Mouse (Mus musculus): ENCODE measurements at regions not wholly inside any gene's neighbourhood (a gene's known extent, or its start where the extent isn't known, plus 50 kb on each side); places are given as distances from the start of the nearest gene placed in this dataset.

DNA sequence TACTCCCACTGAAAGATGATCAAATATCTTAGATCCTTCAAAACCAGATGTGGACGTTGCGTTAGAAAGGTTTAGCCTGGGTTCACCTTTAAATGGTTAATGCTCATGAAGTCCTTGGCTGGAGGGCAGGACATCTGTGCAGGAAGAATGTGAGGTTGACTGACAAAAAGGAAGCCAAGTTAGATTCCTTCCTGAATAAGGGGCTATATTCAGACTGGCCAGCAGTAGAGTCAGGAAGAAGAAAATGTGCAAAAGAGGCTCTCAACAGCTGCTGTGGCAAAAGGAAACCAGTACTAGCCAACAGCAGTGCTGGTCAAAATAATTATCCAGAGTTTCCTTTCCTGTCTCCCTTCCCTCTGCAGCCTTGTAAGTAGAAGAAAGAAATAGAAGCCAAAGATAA lies 582.0 kb upstream of the Marcks start:
- in situ Hi-C loops (cut with MboI, MseI): no loop called here

DNA sequence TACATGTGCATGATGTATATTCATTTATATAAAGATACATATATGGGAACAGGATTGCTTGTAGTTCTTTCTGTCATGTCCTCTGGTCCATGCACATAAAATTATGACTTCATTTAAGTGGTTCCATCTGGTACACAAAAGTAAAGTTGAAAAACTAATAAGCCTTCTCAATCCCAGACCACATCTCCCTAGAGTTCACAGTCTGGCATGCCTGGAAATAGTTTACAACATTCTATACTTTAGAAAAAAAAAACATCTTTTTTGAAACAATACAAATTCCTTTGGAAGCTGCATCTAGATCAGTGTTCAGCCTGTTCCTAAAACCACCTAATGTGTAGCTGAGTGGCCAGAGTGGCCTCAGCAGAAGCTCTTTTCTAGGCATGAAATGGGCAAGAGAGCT lies 578.2 kb upstream of the Marcks start:
- in situ Hi-C loops (cut with MboI, MseI): no loop called here

DNA sequence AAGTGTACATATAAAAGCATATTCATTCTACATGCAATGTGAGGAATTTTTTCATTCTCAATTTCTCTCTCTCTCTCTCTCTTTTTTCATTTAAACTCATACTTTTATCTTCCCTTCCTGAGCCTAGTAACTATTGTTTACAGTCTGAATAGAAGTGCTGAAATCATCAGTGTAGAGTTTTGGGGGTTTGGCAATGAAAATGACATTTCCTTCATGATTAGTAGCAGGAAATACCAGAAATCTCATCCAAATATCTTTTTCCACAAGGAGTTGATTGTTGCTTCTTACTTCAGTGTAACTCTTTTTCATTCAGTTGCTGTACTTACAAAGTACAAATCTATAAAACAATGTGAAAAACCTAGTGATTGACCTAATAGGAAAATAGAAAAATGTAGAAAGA lies 572.7 kb upstream of the Marcks start:
- in situ Hi-C loops (cut with MboI, MseI): no loop called here

DNA sequence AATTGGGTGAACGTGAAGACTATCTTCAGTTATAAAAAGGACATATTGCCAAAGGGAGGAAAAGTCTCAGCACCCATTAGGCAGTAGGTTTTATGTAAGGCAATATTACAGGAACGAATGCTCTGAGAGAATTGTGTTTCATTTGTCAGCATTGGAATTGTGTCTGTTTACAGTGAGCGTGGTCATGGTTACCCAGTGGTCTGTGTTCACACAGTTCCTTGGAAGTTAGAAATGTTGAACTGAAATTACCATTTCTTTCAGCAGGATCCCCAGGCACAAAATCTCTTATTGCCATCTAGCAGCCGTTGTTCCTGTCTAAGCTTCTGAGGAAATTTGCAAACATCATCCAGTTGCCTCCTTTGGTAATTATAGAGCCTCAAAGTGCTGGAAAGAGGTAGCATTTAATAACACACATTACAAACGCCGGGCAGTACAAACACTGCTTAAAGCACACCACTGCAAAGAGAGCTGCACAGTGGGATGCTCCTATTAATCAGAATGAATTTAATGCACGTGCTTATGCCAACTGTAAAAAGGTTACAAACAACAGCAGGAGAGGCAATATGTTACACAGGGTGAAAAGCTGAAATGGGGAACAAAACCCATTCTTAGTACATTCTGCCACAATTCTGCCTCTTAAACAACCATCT lies 555.4 kb upstream of the Marcks start:
- in situ Hi-C loops (cut with MboI, MseI): no loop called here

DNA sequence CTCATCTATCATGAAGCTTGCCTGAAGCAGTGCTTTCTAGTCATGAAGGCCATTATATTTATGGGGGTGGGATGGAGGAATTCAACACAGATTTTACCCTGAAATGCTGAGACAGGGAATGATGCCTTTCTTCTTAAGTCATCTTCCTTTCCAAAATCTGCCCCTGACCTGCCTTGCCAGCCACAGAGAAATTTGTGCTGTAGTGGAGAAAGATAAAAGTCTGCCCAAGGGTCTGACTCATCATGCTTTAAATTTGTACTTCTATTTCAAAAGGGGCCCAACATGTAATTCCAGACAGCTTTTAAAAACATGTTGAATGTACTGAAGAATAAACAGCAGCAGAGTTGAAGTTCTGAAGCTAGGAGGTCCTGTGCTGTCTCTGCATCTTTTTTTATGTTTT lies 554.1 kb upstream of the Marcks start:
- in situ Hi-C loops (cut with MboI, MseI): no loop called here

DNA sequence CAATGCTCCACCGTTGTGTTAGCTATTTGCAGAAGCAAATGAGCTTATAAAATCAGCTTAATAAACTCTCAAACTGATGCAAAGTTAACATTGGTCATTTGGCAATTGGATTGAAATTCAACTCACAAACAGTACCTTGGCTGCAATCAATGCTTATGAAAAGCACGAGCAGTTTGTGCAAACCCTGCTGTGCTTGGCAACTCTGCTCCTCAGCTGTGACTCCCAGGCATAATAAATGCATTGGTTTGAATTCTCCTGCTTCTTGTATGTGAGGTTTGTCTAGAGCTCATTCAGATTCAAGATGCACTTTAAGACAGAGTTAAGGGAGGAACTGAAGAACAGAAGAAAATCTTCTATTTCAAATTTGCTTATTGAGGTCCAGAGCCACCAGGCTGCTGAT lies 553.2 kb upstream of the Marcks start:
- in situ Hi-C loops (cut with MboI, MseI): no loop called here

DNA sequence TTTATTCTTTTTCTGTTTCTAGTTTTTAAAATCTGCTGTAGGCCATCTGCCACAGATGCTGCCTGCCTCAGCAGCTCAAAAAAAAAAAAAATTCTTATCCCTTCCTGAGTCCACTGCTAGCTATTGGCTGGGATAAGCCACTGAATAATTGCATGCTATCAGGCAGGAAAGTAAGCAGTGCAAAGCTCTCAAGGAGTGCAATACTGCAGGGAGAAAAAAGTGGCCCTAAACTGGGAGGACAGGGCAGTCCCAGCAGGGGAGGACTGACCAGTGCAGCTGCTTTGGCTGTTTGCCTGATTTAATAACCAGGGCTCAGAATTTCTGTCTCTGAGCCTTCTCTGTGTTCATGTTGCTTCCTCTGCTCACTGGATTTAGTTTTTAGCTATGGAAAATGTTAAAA lies 544.4 kb upstream of the Marcks start:
- in situ Hi-C loops (cut with MboI, MseI): loop anchor here (5.0 kb wide), 1 partner anchor 71 kb away; no protein-coding TSS in a partner anchor

DNA sequence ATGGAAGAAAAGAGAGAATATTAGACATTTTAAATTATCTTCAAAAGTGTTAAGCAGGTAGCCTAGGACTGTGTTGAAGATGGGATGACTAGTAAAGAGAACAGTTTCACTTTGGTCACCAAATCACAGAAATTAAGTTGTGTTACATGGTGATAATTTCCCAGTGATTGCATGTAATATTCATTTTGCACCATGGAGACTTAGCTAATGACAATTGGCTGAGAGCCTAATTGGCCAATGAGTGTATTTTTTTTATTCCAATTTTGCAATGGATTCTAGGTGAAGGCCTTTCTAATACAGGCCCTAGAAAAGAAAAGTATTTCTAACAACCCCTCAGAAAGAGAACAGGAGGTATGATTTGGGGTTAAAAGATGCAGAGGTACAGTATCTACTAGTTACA lies 541.9 kb upstream of the Marcks start:
- in situ Hi-C loops (cut with MboI, MseI): loop anchor here (5.0 kb wide), 1 partner anchor 68 kb away; no protein-coding TSS in a partner anchor

DNA sequence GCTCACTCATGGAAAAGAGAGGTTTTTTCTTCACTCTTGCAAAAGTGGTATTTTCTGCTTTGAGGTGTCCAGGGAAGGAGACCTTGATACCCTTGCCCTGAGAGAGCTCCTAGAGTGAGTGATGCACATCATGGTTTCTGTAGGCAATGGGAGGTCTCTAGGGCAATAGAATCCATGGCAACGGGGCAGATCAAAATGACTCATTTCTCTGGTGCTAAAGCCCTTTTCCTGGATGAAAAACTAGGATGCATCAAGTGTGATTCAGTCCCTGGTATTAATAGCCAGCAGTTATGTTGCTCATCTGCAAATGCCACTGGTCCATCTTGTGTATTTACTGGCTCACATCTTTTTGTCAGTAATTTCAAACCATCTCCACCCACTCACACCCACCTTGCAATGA lies 539.1 kb upstream of the Marcks start:
- in situ Hi-C loops (cut with MboI, MseI): no loop called here

DNA sequence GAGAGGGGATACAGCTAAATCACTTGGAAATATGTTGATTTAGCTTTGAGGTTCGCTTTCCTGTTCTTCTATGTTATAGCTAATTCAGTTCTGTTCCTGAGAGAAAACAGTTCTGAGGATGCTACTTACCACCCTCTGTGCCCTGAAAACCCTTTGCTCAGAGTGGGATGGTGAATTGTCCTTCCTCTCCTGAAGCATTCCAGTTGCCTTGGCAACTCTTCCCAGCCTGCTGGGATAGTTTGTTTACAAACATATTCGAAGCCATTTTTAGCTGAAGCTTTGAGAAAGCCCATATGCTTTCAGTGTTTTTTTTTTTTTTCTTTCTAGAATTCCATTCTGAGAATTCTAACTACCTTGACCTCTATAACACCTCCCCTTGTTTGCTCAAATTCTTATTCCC lies 530.1 kb upstream of the Marcks start:
- in situ Hi-C loops (cut with MboI, MseI): no loop called here

DNA sequence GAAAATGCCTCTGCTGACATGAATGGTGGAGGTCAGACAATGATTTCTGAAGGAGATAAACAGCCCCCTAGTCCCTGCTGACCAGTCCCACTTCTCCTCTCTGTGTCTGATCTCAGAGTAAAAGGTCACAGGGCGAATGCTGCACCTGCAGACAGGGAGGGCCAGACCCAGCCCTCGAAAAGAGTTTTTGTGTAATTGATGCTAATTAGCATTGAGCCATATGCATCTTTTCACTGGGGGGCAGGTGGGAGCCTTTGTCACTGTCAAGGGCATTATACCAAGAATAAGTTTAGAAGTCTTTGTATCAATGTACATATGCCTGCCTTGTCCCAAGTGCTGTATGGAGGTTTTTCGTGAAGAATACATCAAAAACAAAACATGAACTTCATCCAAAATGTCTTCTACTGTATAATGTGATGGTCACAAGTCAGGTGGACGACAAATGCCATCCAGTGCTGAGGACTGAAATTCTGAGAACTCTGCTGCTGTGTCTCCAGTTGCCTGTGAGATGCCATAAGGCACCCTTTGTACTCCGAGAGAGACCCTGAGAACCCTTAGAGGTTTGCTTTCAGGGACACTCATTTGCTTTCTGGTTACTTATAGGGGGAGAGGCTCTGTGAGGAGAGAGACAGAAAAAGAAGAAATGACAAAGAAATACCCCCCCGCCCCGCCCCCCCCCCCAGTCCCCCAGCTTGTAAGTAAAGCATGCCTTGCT lies 528.5 kb upstream of the Marcks start:
- in situ Hi-C loops (cut with MboI, MseI): no loop called here

DNA sequence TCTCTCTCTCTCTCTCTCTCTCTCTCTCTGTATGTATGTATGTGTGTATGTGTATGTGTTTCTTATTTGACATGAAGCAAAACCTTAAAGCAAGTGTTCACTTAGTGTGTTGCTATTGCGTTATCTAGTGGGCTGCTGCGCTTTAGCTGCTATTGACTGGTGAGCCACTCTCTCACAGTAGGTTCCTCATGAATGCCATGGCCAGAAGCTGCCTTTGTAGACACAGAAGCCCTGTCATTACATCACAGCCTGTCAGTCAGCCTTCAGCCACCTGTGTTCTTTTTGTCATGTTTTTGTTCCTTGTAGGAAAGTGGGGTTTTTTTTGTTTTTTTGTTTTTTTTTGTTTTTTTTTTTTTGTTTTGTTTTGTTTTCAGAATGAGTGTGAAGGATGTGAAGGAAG lies 527.8 kb upstream of the Marcks start:
- in situ Hi-C loops (cut with MboI, MseI): no loop called here

DNA sequence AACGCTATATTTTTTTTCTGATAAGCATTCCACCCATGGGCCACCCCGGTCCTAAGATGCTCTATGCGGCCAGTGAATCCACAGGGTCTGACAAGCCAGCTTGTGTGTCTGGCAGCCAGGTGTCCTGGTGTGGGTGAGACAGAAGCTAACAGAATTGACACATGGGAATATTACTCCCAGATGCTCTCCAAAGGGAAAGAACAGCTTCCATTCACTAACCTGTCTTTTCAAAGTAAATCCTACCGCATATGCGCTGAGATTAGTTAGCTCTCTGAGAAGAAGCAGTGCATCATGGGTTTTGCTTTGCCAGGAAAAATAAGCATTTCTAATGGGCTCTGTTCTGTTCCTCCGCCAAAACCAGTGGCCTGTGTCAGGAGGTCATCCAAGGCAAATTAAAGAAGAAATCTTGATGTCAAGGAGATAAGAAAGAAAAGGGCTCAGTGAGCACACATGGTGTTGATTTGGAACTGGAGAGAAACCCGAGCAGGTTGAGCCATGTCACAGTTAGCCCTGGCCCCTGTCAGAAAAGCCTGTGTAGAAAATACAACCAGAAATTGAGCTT lies 498.4 kb upstream of the Marcks start:
- in situ Hi-C loops (cut with MboI, MseI): no loop called here

DNA sequence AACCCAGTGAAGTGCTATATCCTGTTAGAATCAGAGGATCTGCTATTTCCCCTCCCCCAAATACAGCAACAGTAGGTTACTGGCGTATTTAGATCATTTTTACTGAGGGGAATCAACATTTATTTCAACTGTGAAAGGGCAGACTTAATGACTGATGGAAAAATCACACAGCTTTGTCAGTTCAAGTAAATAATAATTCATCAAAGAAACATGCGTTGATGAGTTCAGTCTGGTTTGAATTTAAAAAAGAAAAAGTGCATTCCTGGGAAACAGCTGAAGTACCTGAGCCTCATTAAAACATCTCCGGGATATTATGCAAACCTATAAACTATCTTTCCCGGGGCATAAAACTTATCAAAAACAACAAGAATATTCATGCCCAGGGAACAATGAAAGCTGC lies 497.7 kb upstream of the Marcks start:
- in situ Hi-C loops (cut with MboI, MseI): no loop called here

DNA sequence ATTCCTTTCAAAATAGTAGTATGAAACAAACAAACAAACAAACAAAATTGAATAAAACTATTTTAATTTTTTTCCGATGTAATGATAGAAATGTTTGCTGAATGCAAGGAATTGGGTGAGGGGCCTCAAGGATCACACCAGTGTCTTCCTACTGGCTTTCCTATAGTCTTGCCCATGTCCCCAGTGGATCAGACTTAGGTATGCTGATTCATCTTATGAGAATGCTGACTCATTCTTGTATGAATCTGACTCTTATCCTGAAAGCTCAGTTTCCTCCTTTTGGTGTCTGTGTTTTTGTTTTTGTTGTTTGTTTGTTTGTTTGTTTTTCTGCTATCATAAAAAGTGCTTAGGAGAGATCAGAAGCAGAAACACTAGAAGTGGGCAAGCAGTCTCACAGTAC lies 491.7 kb upstream of the Marcks start:
- in situ Hi-C loops (cut with MboI, MseI): no loop called here

DNA sequence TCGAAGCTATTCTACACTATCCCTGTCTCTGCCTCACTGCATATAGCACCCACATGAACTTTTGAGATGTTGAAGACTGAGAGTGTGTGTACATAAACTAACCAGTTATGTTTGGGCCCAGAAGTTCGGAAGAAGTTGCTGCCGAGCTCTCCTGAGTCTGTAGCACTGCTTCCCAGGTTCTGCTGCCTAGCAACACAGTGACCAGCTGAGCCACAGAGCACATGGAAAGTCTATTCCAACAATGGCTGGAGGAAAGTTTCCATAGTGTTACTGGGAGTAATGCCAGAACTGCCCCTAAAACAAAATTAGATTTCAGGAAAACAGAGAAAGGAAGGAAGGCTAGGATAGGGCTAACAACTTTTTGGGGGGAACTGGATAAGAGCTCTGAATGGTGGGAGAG lies 489.2 kb upstream of the Marcks start:
- in situ Hi-C loops (cut with MboI, MseI): no loop called here

DNA sequence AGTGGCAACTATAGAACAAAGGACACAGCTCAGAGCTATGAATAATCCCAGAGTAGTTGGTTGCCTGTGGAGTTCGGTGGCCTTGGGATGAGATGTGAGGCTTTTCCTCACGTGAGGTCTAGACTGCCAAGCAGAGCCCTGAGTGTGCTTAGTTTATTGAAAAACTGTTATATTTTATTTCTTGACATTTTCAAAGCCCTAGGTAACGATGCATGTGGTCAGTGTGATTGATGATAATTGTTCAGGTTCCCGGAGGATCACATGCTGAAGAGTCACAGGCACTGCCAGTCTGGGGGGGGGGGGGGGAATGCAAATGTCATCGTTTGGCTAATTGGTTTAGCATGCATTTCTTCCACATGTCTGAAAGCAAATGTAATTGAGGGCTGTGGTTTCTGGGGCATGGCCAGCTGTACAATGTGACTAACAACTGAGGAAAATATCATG lies 488.1 kb upstream of the Marcks start:
- in situ Hi-C loops (cut with MboI, MseI): no loop called here

DNA sequence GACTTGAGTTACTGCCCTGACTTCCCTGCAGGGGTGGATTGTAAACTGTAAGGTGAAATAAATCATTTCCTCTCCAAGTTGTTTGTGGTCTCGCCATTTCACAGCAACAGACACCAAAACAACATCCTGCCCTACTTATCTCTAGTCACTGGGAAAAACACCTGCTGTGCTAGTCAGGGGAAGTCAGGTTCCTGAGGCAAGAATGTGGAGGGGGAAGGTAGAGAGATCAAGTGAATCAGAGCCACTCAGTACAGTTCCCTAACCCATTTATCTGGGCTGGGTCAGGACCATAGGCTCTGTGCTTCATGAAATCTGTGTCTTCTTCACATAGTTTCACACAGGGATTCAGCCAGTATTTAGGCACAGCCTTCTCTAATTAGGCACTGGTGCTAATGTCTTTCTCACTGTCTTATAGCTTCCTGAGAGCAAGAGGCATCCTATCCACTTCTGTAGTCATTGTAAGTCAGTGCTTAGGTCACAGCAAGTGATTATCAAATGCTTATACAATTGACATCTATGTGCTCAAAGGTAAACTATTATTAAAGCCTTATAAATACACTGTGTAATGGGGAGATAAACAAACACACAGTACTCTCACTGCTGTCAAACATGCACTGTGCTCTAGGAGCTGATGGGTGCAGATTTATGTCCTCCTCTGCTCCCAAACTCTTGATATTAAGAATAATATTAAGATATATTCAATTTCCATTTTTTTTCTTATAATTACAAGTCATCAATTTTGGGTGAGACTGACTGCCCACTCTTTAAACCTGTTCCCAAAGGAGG lies 487.4 kb upstream of the Marcks start:
- in situ Hi-C loops (cut with MboI, MseI): no loop called here

DNA sequence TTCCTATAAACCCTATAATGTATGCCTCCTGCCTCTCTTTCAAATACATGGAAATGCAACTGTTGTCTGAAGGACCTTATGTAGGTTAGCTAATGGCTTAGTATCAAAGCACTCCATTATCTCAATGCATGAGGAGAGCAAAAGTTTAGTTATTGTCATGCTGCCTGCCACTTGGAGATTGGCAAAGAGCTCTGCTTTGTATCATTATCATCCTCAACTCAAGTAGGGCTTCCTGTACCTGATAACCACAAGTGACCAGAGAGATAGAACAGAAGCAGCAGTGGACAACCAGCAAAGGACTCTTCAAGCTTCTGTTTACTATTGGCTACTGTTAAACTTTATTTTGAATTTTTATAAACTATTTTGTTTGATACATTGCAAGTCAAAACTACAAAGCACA lies 484.3 kb upstream of the Marcks start:
- in situ Hi-C loops (cut with MboI, MseI): no loop called here

DNA sequence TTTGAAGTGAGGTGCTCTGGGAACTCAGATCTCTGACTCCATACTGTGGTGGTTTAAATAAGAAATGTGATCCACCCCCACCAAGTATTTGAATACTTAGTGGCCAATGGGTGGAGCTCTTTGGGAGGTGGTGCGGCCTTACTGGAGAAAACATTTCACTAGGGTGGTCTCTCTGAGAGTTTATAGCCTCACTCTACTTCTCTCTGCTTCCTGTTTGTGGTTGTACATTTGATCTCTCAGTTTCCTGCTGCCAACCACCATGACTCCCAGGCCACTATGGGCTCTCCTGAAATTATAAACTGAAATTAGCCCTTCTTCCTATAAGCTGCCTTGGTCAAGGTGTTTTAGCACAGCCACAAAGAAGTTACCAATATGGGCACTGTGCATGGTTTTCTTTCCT lies 479.9 kb upstream of the Marcks start:
- in situ Hi-C loops (cut with MboI, MseI): no loop called here

DNA sequence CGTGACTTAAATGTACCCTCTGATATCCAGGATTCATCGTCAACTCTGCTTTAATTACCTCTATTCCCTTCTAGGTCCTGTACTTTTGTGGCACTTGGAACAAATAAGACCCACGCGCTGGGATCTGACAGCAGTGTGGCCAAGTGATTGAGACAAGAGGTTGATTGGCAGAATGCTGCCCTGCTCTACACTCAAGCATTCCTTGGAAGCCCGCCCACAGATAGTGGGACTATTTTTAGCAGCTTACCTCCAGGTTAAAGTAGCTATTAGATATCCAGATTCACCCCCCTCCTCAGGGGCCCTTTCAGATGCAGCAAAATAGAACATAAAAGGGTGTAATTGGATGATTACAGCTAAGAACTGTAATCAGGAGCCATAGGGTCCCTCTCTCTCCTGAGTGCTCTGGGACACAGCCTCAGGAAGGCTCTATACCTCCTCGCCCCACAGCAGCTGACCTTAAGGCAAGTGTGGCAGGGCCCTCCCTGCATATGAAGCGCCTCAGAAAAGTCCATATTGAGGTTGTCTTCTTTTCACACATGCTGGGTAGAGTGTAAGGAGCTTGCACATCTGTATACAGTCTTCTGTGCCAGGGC lies 479.1 kb upstream of the Marcks start:
- in situ Hi-C loops (cut with MboI, MseI): no loop called here
